Mouse (Mus musculus): ENCODE data around the gene Cep41. TPM values are rescaled to one million over a fixed set of nuclear protein-coding genes. Genes with fewer than 3 reads are reported as not detected.

Cep41 gene
- polyA plus RNA-seq, 1 experiment from 2014 or later = 24.5 TPM

GRCm38 (mm10) chr6:30734988-30735727, 41.6 kb upstream of the Cep41 start:
- H3K27me3 ChIP-seq (ENCODE audit: control insufficient read depth, insufficient read depth, low read length) = no peaks in the 10 kb centered on the region
- no peak for ATAC-seq (ENCODE audit: low FRiP score)
- WGBS = 45% methylated on average over 22 of the region's 22 CpGs
- peak overlapping the region; percentile 64 for H3K9ac ChIP-seq (ENCODE audit: low read length)
- peak overlapping the region; percentile 23 for H3K4me3 ChIP-seq (ENCODE audit: low read depth, low read length)
- peak overlapping the region; percentile 42 for H3K4me2 ChIP-seq
- H3K4me1 ChIP-seq (ENCODE audit: control insufficient read depth, insufficient read depth, low read length) = peaks cover 20% of the 10 kb centered on the region
- H3K9me3 ChIP-seq (ENCODE audit: control insufficient read depth, low read length) = peaks cover 30% of the 10 kb centered on the region
- DNase-seq (ENCODE audit: low spot score, missing footprints) = peak; percentile 93
- H3K36me3 ChIP-seq (ENCODE audit: control insufficient read depth, insufficient read depth, low read length) = no peaks in the 10 kb centered on the region
- peak overlapping the region; percentile 92 for H3K27ac ChIP-seq (ENCODE audit: low read depth, low read length)

GRCm38 (mm10) chr6:30734465-30734864, 40.9 kb upstream of the Cep41 start:
- ATAC-seq (ENCODE audit: low FRiP score) (no peak), DNase-seq (ENCODE audit: low spot score, missing footprints) (no peak)
- H3K27me3 ChIP-seq (ENCODE audit: control insufficient read depth, insufficient read depth, low read length) = no peaks in the 10 kb centered on the region
- WGBS = 54% methylated on average over 6 of the region's 6 CpGs
- 0 out of 2 replicates have a peak overlapping the region, but pooled peaks have one; percentile 23 for H3K4me3 ChIP-seq (ENCODE audit: low read depth, low read length)
- H3K4me2 ChIP-seq = peak overlapping the region; percentile 42
- no peaks in the 10 kb centered on the region for H3K36me3 ChIP-seq (ENCODE audit: control insufficient read depth, insufficient read depth, low read length)
- H3K27ac ChIP-seq (ENCODE audit: low read depth, low read length) = peak overlapping the region; percentile 92
- H3K4me1 ChIP-seq (ENCODE audit: control insufficient read depth, insufficient read depth, low read length) = peaks cover 26% of the 10 kb centered on the region
- peak overlapping the region; percentile 64 for H3K9ac ChIP-seq (ENCODE audit: low read length)
- H3K9me3 ChIP-seq (ENCODE audit: control insufficient read depth, low read length) = peaks cover 30% of the 10 kb centered on the region

- ATAC-seq (ENCODE audit: low FRiP score) = no peak
- WGBS = 39% methylated on average over 18 of the region's 18 CpGs
Measured at GRCm38 (mm10) chr6:30732571-30733130, 39.1 kb upstream of the Cep41 start.

GRCm38 (mm10) chr6:30730301-30730971, 36.9 kb upstream of the Cep41 start:
- no peak for DNase-seq (ENCODE audit: low spot score, missing footprints)
- Histone ChIP-seq H3K4me1 (ENCODE audit: control insufficient read depth, insufficient read depth, low read length) (peaks cover 26% of the 10 kb centered on the region), H3K4me2 (no peak overlapping the region), H3K4me3 (ENCODE audit: low read depth, low read length) (no peak overlapping the region), H3K27ac (ENCODE audit: low read depth, low read length) (no peak overlapping the region), H3K9me3 (ENCODE audit: control insufficient read depth, low read length) (no peaks in the 10 kb centered on the region), H3K27me3 (ENCODE audit: control insufficient read depth, insufficient read depth, low read length) (no peaks in the 10 kb centered on the region), H3K36me3 (ENCODE audit: control insufficient read depth, insufficient read depth, low read length) (no peaks in the 10 kb centered on the region), H3K9ac (ENCODE audit: low read length) (no peak overlapping the region)
- no peak for ATAC-seq (ENCODE audit: low FRiP score)
- 67% methylated on average over 12 of the region's 12 CpGs for WGBS

More at GRCm38 (mm10) chr6:30732571-30733130, 39.1 kb upstream of the Cep41 start:
- no peak for DNase-seq (ENCODE audit: low spot score, missing footprints)
- no peaks in the 10 kb centered on the region for H3K27me3 ChIP-seq (ENCODE audit: control insufficient read depth, insufficient read depth, low read length)
- peak overlapping the region; percentile 44 for H3K9ac ChIP-seq (ENCODE audit: low read length)
- H3K4me2 ChIP-seq = 0 out of 2 replicates have a peak overlapping the region, but pooled peaks have one; percentile 42
- peak overlapping the region; percentile 92; the same call in 1 of the 2 replicates for H3K27ac ChIP-seq (ENCODE audit: low read depth, low read length)
- peaks cover 15% of the 10 kb centered on the region for H3K9me3 ChIP-seq (ENCODE audit: control insufficient read depth, low read length)
- H3K4me1 ChIP-seq (ENCODE audit: control insufficient read depth, insufficient read depth, low read length) = peaks cover 28% of the 10 kb centered on the region
- no peak overlapping the region for H3K4me3 ChIP-seq (ENCODE audit: low read depth, low read length)
- no peaks in the 10 kb centered on the region for H3K36me3 ChIP-seq (ENCODE audit: control insufficient read depth, insufficient read depth, low read length)

GRCm38 (mm10) chr6:30723331-30723730, 29.8 kb upstream of the Cep41 start, which contains the start of gene Mest:
Mest (plus strand) TSS chr6:30723547.
- no peak for DNase-seq (ENCODE audit: low spot score, missing footprints)
- Histone ChIP-seq H3K4me3 (ENCODE audit: low read depth, low read length) (no peak within 1 kb of the TSS), H3K9ac (ENCODE audit: low read length) (peak within 1 kb of the TSS; percentile 20; the same call in 1 of the 2 replicates), H3K27ac (ENCODE audit: low read depth, low read length) (peak within 1 kb of the TSS; percentile 72), H3K9me3 (ENCODE audit: control insufficient read depth, low read length) (no peaks in the 10 kb centered on the region), H3K27me3 (ENCODE audit: control insufficient read depth, insufficient read depth, low read length) (no peaks in the 10 kb centered on the region), H3K36me3 (ENCODE audit: control insufficient read depth, insufficient read depth, low read length) (no peaks in the 10 kb centered on the region), H3K4me1 (ENCODE audit: control insufficient read depth, insufficient read depth, low read length) (peaks cover 18% of the 10 kb centered on the region), H3K4me2 (peak within 1 kb of the TSS; percentile 15)
- no peak for ATAC-seq (ENCODE audit: low FRiP score)
- WGBS = 63% methylated on average over 7 of the region's 7 CpGs

- no peaks in the 10 kb centered on the region for H3K36me3 ChIP-seq (ENCODE audit: control insufficient read depth, insufficient read depth, low read length)
- peaks cover 18% of the 10 kb centered on the region for H3K4me1 ChIP-seq (ENCODE audit: control insufficient read depth, insufficient read depth, low read length)
- no peak overlapping the region for H3K9ac ChIP-seq (ENCODE audit: low read length)
- peak overlapping the region; percentile 72 for H3K27ac ChIP-seq (ENCODE audit: low read depth, low read length)
- DNase-seq (ENCODE audit: low spot score, missing footprints) = no peak
- no peaks in the 10 kb centered on the region for H3K9me3 ChIP-seq (ENCODE audit: control insufficient read depth, low read length)
- no peaks in the 10 kb centered on the region for H3K27me3 ChIP-seq (ENCODE audit: control insufficient read depth, insufficient read depth, low read length)
- no peak overlapping the region for H3K4me3 ChIP-seq (ENCODE audit: low read depth, low read length)
- peak; percentile 91 for ATAC-seq (ENCODE audit: low FRiP score)
- peak overlapping the region; percentile 15; the same call in 1 of the 2 replicates for H3K4me2 ChIP-seq
- 35% methylated on average over 4 of the region's 4 CpGs for WGBS
Measured at GRCm38 (mm10) chr6:30722385-30723164, 29.0 kb upstream of the Cep41 start.

GRCm38 (mm10) chr6:30716796-30717195, 23.2 kb upstream of the Cep41 start:
- Histone ChIP-seq H3K36me3 (ENCODE audit: control insufficient read depth, insufficient read depth, low read length) (no peaks in the 10 kb centered on the region), H3K9ac (ENCODE audit: low read length) (no peak overlapping the region), H3K4me3 (ENCODE audit: low read depth, low read length) (no peak overlapping the region), H3K4me1 (ENCODE audit: control insufficient read depth, insufficient read depth, low read length) (no peaks in the 10 kb centered on the region; the same call in 1 of the 2 replicates), H3K9me3 (ENCODE audit: control insufficient read depth, low read length) (no peaks in the 10 kb centered on the region), H3K27me3 (ENCODE audit: control insufficient read depth, insufficient read depth, low read length) (no peaks in the 10 kb centered on the region), H3K4me2 (no peak overlapping the region), H3K27ac (ENCODE audit: low read depth, low read length) (no peak overlapping the region)
- WGBS = 92% methylated on average over 7 of the region's 7 CpGs
- DNase-seq (ENCODE audit: low spot score, missing footprints) = no peak
- no peak for ATAC-seq (ENCODE audit: low FRiP score)

GRCm38 (mm10) chr6:30714891-30715471, 21.4 kb upstream of the Cep41 start:
- 87% methylated on average over 5 of the region's 5 CpGs for WGBS
- no peak for DNase-seq (ENCODE audit: low spot score, missing footprints)
- H3K27ac ChIP-seq (ENCODE audit: low read depth, low read length) = no peak overlapping the region
- no peak overlapping the region for H3K9ac ChIP-seq (ENCODE audit: low read length)
- no peak for ATAC-seq (ENCODE audit: low FRiP score)
- H3K4me2 ChIP-seq = no peak overlapping the region
- no peaks in the 10 kb centered on the region for H3K9me3 ChIP-seq (ENCODE audit: control insufficient read depth, low read length)
- no peak overlapping the region for H3K4me3 ChIP-seq (ENCODE audit: low read depth, low read length)
- no peaks in the 10 kb centered on the region for H3K36me3 ChIP-seq (ENCODE audit: control insufficient read depth, insufficient read depth, low read length)
- no peaks in the 10 kb centered on the region for H3K27me3 ChIP-seq (ENCODE audit: control insufficient read depth, insufficient read depth, low read length)
- no peaks in the 10 kb centered on the region; the same call in 1 of the 2 replicates for H3K4me1 ChIP-seq (ENCODE audit: control insufficient read depth, insufficient read depth, low read length)
